Mouse (Mus musculus) embryonic facial prominence, embryonic 13.5 days (tissue): Measurements from ENCODE around the gene Rad51b. TPM values are rescaled to one million over a fixed set of nuclear protein-coding genes. Genes with fewer than 3 reads are reported as not detected.

Experiments
- ATAC-seq: fragments of 200-750 bp; cut with Nextera tagmentation; 2 replicates; pipeline ENCODE4 v1.8.0; 2017; ENCODE audit warnings: low read depth; ENCODE audit not compliant: insufficient number of reproducible peaks, insufficient read depth, low FRiP score, low TSS enrichment
- H3K27ac ChIP-seq: fragments of 300-500 bp; sonication (generic); 2 replicates; pipeline ENCODE4 v1.5.1; 2015; ENCODE audit warnings: moderate library complexity, mild to moderate bottlenecking, inconsistent platforms
- H3K27me3 ChIP-seq: fragments of 300-500 bp; sonication (generic); 2 replicates; pipeline ENCODE4 v1.6.1; 2015; ENCODE audit warnings: mild to moderate bottlenecking, inconsistent platforms
- H3K36me3 ChIP-seq: fragments of 300-500 bp; sonication (generic); 2 replicates; pipeline ENCODE4 v1.6.1; 2015; ENCODE audit warnings: mild to moderate bottlenecking, inconsistent platforms
- H3K4me1 ChIP-seq: fragments of 300-500 bp; sonication (generic); 2 replicates; pipeline ENCODE4 v1.6.1; 2015; ENCODE audit warnings: inconsistent platforms
- H3K4me2 ChIP-seq: fragments of 300-500 bp; sonication (generic); 2 replicates; pipeline ENCODE4 v1.6.1; 2015; ENCODE audit warnings: moderate library complexity, mild to moderate bottlenecking, inconsistent platforms
- H3K4me3 ChIP-seq: fragments of 300-500 bp; sonication (generic); 2 replicates; pipeline ENCODE4 v1.5.1; 2015; ENCODE audit warnings: mild to moderate bottlenecking, inconsistent platforms
- H3K9ac ChIP-seq: fragments of 300-500 bp; sonication (generic); 2 replicates; pipeline ENCODE4 v1.6.1; 2015; ENCODE audit warnings: mild to moderate bottlenecking, inconsistent platforms
- H3K9me3 ChIP-seq: fragments of 300-500 bp; sonication (generic); 2 replicates; pipeline ENCODE4 v1.6.1; 2016; ENCODE audit warnings: inconsistent platforms
- WGBS: fragments of 180-500 bp; shearing (Covaris S2); methylation state at CpG from one replicate; pipeline ENCODE4 v1.1.7; 2015; ENCODE audit warnings: mixed read lengths; 5-methylcytosine and 5-hydroxymethylcytosine counted together
- polyA plus RNA-seq: library from polyadenylated mRNA; unstranded; fragments of >200 nt; fragmentation: Nextera tagmentation; extraction: Ambion mirVana; gene quantifications from 2 replicates; pipeline ENCODE4 v1.2.1, GENCODE M21; 2015

Gene Rad51b
- polyA plus RNA-seq, 1 experiment from 2014 or later: 8.8 TPM

GRCm38 (mm10) chr12:79755617-79756016, 458.5 kb downstream of the Rad51b start:
- H3K4me2 ChIP-seq: no peak overlapping the region
- no peak overlapping the region for H3K9ac ChIP-seq
- H3K4me3 ChIP-seq: no peak overlapping the region
- peak overlapping the region; percentile 71 for H3K27ac ChIP-seq
- no peaks in the 10 kb centered on the region for H3K36me3 ChIP-seq
- WGBS: 33% methylated on average over 4 of the region's 4 CpGs
- ATAC-seq: no peak
- H3K9me3 ChIP-seq: no peaks in the 10 kb centered on the region
- peaks cover 49% of the 10 kb centered on the region for H3K4me1 ChIP-seq
- H3K27me3 ChIP-seq: no peaks in the 10 kb centered on the region

GRCm38 (mm10) chr12:79756352-79756751, 459.3 kb downstream of the Rad51b start:
- H3K9me3 ChIP-seq: no peaks in the 10 kb centered on the region
- no peak overlapping the region for H3K27ac ChIP-seq
- no peak overlapping the region for H3K4me3 ChIP-seq
- H3K4me2 ChIP-seq: no peak overlapping the region
- H3K36me3 ChIP-seq: no peaks in the 10 kb centered on the region
- 72% methylated on average over 5 of the region's 5 CpGs for WGBS
- H3K27me3 ChIP-seq: no peaks in the 10 kb centered on the region
- no peak for ATAC-seq
- H3K4me1 ChIP-seq: peaks cover 41% of the 10 kb centered on the region
- H3K9ac ChIP-seq: no peak overlapping the region

GRCm38 (mm10) chr12:79757775-79758174, 460.7 kb downstream of the Rad51b start:
- H3K4me2 ChIP-seq: no peak overlapping the region
- no peak overlapping the region for H3K4me3 ChIP-seq
- H3K9ac ChIP-seq: no peak overlapping the region
- 56% methylated on average over 4 of the region's 4 CpGs for WGBS
- ATAC-seq: no peak
- peaks cover 37% of the 10 kb centered on the region for H3K4me1 ChIP-seq
- no peaks in the 10 kb centered on the region for H3K9me3 ChIP-seq
- no peaks in the 10 kb centered on the region for H3K27me3 ChIP-seq
- no peak overlapping the region; the same call in 1 of the 2 replicates for H3K27ac ChIP-seq
- H3K36me3 ChIP-seq: no peaks in the 10 kb centered on the region

GRCm38 (mm10) chr12:79759180-79759902, 462.3 kb downstream of the Rad51b start:
- Histone ChIP-seq H3K4me2 (no peak overlapping the region), H3K9me3 (no peaks in the 10 kb centered on the region), H3K4me3 (no peak overlapping the region), H3K27ac (no peak overlapping the region), H3K36me3 (no peaks in the 10 kb centered on the region), H3K9ac (no peak overlapping the region), H3K27me3 (no peaks in the 10 kb centered on the region), H3K4me1 (peaks cover 37% of the 10 kb centered on the region)
- WGBS: 66% methylated on average over 8 of the region's 8 CpGs
- ATAC-seq: no peak

DNA sequence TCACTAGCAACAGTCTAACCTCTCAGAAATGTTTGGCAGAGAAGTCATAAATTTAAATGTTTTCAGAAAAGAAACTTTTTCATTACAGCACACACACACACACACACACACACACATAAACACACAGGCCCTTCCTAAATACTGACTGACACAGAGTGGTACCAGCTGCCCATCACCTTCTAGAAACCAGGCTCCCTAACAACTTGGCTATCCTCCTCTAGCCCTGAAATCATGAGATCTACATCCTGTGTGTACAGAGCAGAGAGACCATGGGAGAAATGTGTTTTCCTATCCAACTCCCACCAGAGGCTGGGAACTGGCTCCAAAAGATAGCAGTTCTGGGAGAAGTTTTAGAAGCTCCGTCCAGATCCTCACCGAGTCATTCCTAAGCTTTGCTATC, 464.1 kb downstream of the Rad51b start:
- 79% methylated on average over 2 of the region's 2 CpGs for WGBS
- H3K4me3 ChIP-seq: no peak overlapping the region
- H3K27ac ChIP-seq: no peak overlapping the region
- no peaks in the 10 kb centered on the region for H3K27me3 ChIP-seq
- no peak overlapping the region for H3K4me2 ChIP-seq
- H3K36me3 ChIP-seq: no peaks in the 10 kb centered on the region
- no peaks in the 10 kb centered on the region for H3K9me3 ChIP-seq
- peaks cover 26% of the 10 kb centered on the region for H3K4me1 ChIP-seq
- no peak for ATAC-seq
- H3K9ac ChIP-seq: no peak overlapping the region

- WGBS: 67% methylated on average over 2 of the region's 2 CpGs
These were observed 465.0 kb downstream of the Rad51b start for GRCm38 (mm10) chr12:79762087-79762486.

GRCm38 (mm10) chr12:79762570-79763275, 465.6 kb downstream of the Rad51b start:
- peaks cover 20% of the 10 kb centered on the region; the same call in 1 of the 2 replicates for H3K4me1 ChIP-seq
- no peaks in the 10 kb centered on the region for H3K9me3 ChIP-seq
- no peak overlapping the region for H3K9ac ChIP-seq
- 67% methylated on average over 7 of the region's 7 CpGs for WGBS
- no peak overlapping the region for H3K27ac ChIP-seq
- no peak overlapping the region for H3K4me2 ChIP-seq
- no peak overlapping the region for H3K4me3 ChIP-seq
- H3K27me3 ChIP-seq: no peaks in the 10 kb centered on the region
- H3K36me3 ChIP-seq: no peaks in the 10 kb centered on the region
- no peak for ATAC-seq

More at GRCm38 (mm10) chr12:79762087-79762486, 465.0 kb downstream of the Rad51b start:
- H3K9ac ChIP-seq: no peak overlapping the region
- no peaks in the 10 kb centered on the region for H3K36me3 ChIP-seq
- H3K27me3 ChIP-seq: no peaks in the 10 kb centered on the region
- H3K9me3 ChIP-seq: no peaks in the 10 kb centered on the region
- ATAC-seq: no peak
- no peak overlapping the region for H3K27ac ChIP-seq
- no peak overlapping the region for H3K4me2 ChIP-seq
- H3K4me3 ChIP-seq: no peak overlapping the region
- peaks cover 20% of the 10 kb centered on the region; the same call in 1 of the 2 replicates for H3K4me1 ChIP-seq

- H3K4me1 ChIP-seq: peaks cover 8% of the 10 kb centered on the region; the same call in 1 of the 2 replicates
- H3K9ac ChIP-seq: no peak overlapping the region
- WGBS: 81% methylated on average over 6 of the region's 6 CpGs
- H3K36me3 ChIP-seq: no peaks in the 10 kb centered on the region
- no peaks in the 10 kb centered on the region for H3K27me3 ChIP-seq
- H3K4me2 ChIP-seq: no peak overlapping the region
- H3K9me3 ChIP-seq: no peaks in the 10 kb centered on the region
- no peak overlapping the region for H3K4me3 ChIP-seq
- no peak for ATAC-seq
- no peak overlapping the region for H3K27ac ChIP-seq
These were observed 469.0 kb downstream of the Rad51b start for GRCm38 (mm10) chr12:79766116-79766515.

DNA sequence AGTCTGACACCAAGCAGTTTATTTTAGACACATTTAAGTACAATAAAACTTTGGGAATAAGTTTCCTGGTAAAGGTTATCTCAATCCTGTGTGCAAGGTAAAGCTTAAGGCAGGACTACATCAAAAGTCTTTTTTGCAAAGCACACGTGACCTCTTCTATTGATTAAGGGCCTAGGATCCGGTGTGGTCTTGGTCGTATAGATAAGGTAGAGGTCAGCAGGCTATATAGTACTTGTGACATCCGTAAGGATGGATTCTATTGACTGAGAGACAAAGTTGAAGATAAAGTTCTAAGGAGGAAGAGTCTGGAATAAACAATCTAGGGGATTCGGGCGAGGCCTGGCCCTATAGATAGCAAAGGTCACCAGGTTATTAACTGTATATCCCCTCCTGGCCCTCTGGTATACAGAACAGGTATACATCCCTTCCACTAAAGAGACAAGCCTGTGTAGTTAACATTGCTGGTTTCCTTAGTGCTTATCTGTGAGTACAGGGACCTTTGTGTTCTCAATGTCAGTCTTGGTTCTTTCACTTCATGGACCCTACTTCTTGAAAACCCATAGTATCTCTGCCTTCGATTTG, 471.8 kb downstream of the Rad51b start:
- no peak overlapping the region for H3K27ac ChIP-seq
- H3K4me1 ChIP-seq: no peaks in the 10 kb centered on the region
- H3K9me3 ChIP-seq: peaks cover 2% of the 10 kb centered on the region; the same call in 1 of the 2 replicates
- 91% methylated on average over 7 of the region's 7 CpGs for WGBS
- no peaks in the 10 kb centered on the region for H3K36me3 ChIP-seq
- H3K4me2 ChIP-seq: no peak overlapping the region
- H3K4me3 ChIP-seq: no peak overlapping the region
- H3K9ac ChIP-seq: no peak overlapping the region
- H3K27me3 ChIP-seq: no peaks in the 10 kb centered on the region
- no peak for ATAC-seq

GRCm38 (mm10) chr12:79769763-79770162, 472.7 kb downstream of the Rad51b start:
- H3K27me3 ChIP-seq: no peaks in the 10 kb centered on the region
- no peak for ATAC-seq
- peaks cover 2% of the 10 kb centered on the region; the same call in 1 of the 2 replicates for H3K9me3 ChIP-seq
- H3K4me1 ChIP-seq: no peaks in the 10 kb centered on the region
- H3K4me3 ChIP-seq: no peak overlapping the region
- H3K4me2 ChIP-seq: no peak overlapping the region
- 93% methylated on average over 9 of the region's 9 CpGs for WGBS
- no peak overlapping the region for H3K27ac ChIP-seq
- H3K9ac ChIP-seq: no peak overlapping the region
- H3K36me3 ChIP-seq: no peaks in the 10 kb centered on the region

DNA sequence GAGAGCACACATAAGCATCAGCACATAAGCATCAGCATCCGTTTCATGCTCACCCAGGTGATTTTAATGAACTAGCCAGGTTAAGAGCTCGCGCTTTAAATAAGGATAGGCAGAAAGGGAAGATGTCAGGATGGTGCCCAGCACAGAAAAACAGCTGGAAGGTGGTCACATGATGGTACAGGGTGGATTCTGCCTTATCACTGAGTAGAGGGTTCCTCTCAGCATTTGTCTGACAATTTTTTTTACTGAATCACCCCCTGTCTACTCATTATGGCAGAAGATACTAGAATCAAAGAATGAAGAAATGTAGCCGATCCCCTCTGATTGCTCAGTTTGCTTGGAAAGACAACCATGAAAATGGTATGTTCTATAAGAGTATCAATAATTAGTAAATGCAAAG, 474.1 kb downstream of the Rad51b start:
- no peak overlapping the region for H3K4me3 ChIP-seq
- no peaks in the 10 kb centered on the region for H3K27me3 ChIP-seq
- ATAC-seq: no peak
- no peak overlapping the region for H3K27ac ChIP-seq
- H3K9me3 ChIP-seq: peaks cover 2% of the 10 kb centered on the region; the same call in 1 of the 2 replicates
- WGBS: 91% methylated on average over 4 of the region's 4 CpGs
- no peak overlapping the region for H3K4me2 ChIP-seq
- H3K9ac ChIP-seq: no peak overlapping the region
- no peaks in the 10 kb centered on the region for H3K4me1 ChIP-seq
- H3K36me3 ChIP-seq: no peaks in the 10 kb centered on the region
